Mouse (Mus musculus) left cerebral cortex, postnatal 4 days (tissue): ENCODE measurements around the gene Tmem126b. TPM values are rescaled to one million over a fixed set of nuclear protein-coding genes. Genes with fewer than 3 reads are reported as not detected.

Experiments
- DNase-seq: peaks from one replicate; pipeline ENCODE4 v3.0.0-alpha.2; 2022
- intact Hi-C: fragments of 180-260 bp; cut with DNase I; formaldehyde crosslinking; loops from one replicate; pipeline ENCODE4 v1.15.1; 2025
- total RNA-seq, 2 experiments: library from RNA; stranded (reverse); gene quantifications; 2 replicates each; pipeline ENCODE4 v1.2.3; 2021

Tmem126b gene
- total RNA-seq, 2 experiments from 2014 or later: 13.4 TPM

GRCm38 (mm10) chr7:90426020-90427001 lies 49.5 kb downstream of the Tmem126b start, which contains the start of gene Ccdc89:
TSS of gene Ccdc89 (plus strand) at chr7:90426577.
- intact Hi-C loops: no loop called here
- peak; percentile 84 for DNase-seq

Other genes starting within 250 kb of the Tmem126b start
- not detected for gene Ccdc83, start 210.2 kb downstream of the Tmem126b start, total RNA-seq
- 10 to 100 TPM; 22.8 to 23.5 TPM for gene Sytl2, start 173.7 kb downstream of the Tmem126b start, total RNA-seq
- under 1 TPM; 0.54 to 0.77 TPM for gene Ccdc89, start 49.4 kb downstream of the Tmem126b start, total RNA-seq
- gene Crebzf, start 33.3 kb downstream of the Tmem126b start, total RNA-seq: 10 to 100 TPM; 81.0 to 85.7 TPM
- 10 to 100 TPM; 43.1 to 45.4 TPM for gene Tmem126a, start 18.8 kb downstream of the Tmem126b start, total RNA-seq
- gene Dlg2, start 671 bp upstream of the Tmem126b start, total RNA-seq: 100 to 1,000 TPM; 316 to 332 TPM